Mouse (Mus musculus): ENCODE results near the gene E030025P04Rik. TPM values are rescaled to one million over a fixed set of nuclear protein-coding genes. Genes with fewer than 3 reads are reported as not detected.

Gene E030025P04Rik
- total RNA-seq, 2 experiments from 2014 or later, result not detected

- DNase-seq, result no peak
These were observed 41.5 kb downstream of the E030025P04Rik start for GRCm38 (mm10) chr11:109102646-109103045.

DNA sequence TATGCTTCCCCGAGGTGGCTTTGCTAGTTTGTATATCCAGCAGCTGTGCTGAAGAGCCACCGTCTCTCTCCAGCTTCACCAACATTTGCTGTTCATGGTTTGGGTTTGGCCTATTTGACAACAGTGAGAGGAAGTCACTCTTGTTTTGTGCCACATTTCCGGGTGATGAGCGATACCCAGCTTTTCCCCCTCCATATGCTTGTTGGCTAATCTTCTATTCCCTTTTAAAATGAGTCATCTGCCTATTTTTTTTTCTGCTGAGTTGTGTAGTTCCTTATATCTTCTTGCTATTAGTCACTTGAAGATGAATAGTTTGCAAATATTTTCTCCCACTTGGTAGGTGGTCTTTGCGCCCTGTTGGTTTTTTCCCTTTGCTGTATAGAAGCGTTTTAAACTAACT lies 43.9 kb downstream of the E030025P04Rik start:
- no peak for DNase-seq

DNA sequence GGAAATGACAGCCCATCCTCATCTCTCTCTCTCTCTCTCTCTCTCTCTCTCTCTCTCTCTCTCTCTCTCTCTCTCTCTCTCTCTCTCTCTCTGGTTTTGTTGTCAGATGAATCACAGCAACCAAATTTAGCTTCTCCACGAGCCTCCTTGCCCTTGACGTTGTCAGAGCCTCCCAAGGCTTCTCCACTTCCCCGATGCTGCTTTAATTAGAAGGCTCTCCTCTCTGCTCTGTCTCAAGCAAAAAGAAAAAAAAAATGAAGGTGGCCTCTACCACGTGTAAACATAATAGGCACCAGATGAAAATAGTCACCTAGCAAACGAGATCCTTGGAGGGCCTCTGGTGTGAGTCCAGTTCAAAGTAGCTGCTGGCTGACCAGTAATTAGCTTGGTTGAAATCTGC lies 52.3 kb downstream of the E030025P04Rik start:
- DNase-seq, result no peak

Other genes starting within 250 kb of the E030025P04Rik start
- gene Axin2, start 224.0 kb downstream of the E030025P04Rik start, total RNA-seq (2021), result 1 to 10 TPM; 9.5 to 9.8 TPM
- gene Rgs9, start 153.8 kb upstream of the E030025P04Rik start, total RNA-seq (2021), result under 1 TPM in 1 of 2 experiments, not detected in 1; 0.19 TPM
- gene Gna13, start 218.5 kb upstream of the E030025P04Rik start, total RNA-seq (2021), result 10 to 100 TPM; 24.2 to 25.3 TPM

Measured in gastrocnemius, postnatal 25 days (tissue).